Mouse (Mus musculus): ENCODE measurements around the gene Spata25. TPM values are rescaled to one million over a fixed set of nuclear protein-coding genes. Genes with fewer than 3 reads are reported as not detected.
A peak's percentile ranks its signal among the peaks of the same experiment; 100 is the strongest.

The Spata25 gene
- polyA plus RNA-seq, 1 experiment from 2014 or later, result 0.29 TPM

DNA sequence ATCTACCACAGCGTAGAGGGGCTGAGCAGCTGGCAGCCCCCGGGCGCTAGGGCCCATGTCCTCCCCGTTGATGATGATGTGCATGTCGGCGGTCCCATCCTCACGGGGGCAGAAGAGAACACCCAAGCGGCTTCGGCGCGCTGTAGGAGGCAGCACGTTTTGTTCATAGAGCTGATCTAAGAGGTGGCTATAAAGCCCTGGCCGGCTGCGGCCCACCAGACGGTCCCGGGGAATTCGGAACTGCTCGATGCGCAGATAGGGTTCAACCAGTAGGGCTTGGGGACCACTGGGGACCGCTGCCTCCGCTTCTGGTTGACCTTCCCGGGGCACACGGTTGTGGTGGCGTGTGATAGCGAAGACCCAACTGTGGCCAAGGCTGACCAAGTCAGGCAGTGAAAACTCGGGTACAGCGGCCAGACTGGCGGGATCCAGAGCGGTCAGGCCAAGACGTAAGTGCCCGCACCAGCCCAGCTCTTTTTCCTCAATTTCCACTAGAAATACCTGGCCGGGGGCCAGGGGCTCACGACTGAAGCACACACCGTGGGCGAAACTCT lies 4.5 kb upstream of the Spata25 start, which contains the start of gene Ctsa:
Gene Ctsa, plus strand, starts transcription at position 126 of the 554 bp plus-strand sequence.
- under 1% methylated on average over 35 of the region's 35 CpGs for WGBS
- H3K27ac ChIP-seq (replicated peaks; ENCODE audit: low read depth, low read length), result peak within 1 kb of the TSS; percentile 74
- peak within 1 kb of the TSS; percentile 64 for H3K9ac ChIP-seq (replicated peaks; ENCODE audit: low read length)
- peaks cover 18% of the 10 kb centered on the region for H3K36me3 ChIP-seq (ENCODE audit: control insufficient read depth, insufficient read depth, low read length)
- no peaks in the 10 kb centered on the region for H3K9me3 ChIP-seq (ENCODE audit: control insufficient read depth, low read length)
- peak within 1 kb of the TSS; percentile 99 for H3K4me2 ChIP-seq (ENCODE audit: low read length)
- ATAC-seq (ENCODE audit: low FRiP score, low TSS enrichment), result peak; percentile 65
- DNase-seq, result peak; percentile 83
- peaks cover 17% of the 10 kb centered on the region for H3K4me1 ChIP-seq (ENCODE audit: control insufficient read depth, insufficient read depth, low read length)
- peak within 1 kb of the TSS; percentile 69 for H3K4me3 ChIP-seq (replicated peaks; ENCODE audit: low read depth, low read length)
- no peaks in the 10 kb centered on the region for H3K27me3 ChIP-seq (ENCODE audit: control insufficient read depth, insufficient read depth, low read length)

DNA sequence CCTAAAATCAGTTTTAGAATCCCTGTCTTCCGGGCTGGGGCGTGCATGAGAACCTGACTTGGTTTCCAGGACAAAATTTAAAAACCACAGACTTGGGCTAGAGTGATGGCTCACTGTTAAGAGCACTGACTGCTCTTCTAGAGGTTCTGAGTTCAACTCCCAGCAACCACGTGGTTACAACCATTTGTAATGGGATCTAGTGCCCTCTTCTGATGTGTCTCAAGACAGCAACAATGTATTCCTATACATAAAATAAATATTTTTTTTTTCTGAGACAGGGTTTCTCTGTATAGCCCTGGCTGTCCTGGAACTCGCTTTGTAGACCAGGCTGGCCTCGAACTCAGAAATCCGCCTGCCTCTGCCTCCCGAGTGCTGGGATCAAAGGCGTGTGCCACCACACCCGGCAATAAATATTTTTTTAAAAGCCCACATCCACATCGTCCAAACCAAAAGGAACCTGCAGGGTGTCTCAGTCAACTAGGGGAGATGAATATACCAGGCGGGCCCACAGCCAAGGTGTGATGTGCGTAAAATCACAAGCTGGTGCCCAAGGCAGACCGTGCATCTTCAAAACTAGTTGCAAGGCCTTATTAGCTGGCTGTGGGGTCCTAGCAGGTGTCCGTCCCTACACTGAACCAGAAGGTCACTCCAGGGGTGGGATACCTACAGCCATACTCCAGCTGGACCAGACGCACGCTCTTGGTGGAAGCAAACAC lies 3.9 kb upstream of the Spata25 start:
- peaks cover 24% of the 10 kb centered on the region for H3K36me3 ChIP-seq (ENCODE audit: control insufficient read depth, insufficient read depth, low read length)
- ATAC-seq (ENCODE audit: low FRiP score, low TSS enrichment) (no peak), DNase-seq (no peak)
- peak overlapping the region; percentile 99 for H3K4me2 ChIP-seq (ENCODE audit: low read length)
- H3K27me3 ChIP-seq (ENCODE audit: control insufficient read depth, insufficient read depth, low read length), result no peaks in the 10 kb centered on the region
- peak overlapping the region; percentile 69 for H3K4me3 ChIP-seq (replicated peaks; ENCODE audit: low read depth, low read length)
- H3K27ac ChIP-seq (replicated peaks; ENCODE audit: low read depth, low read length), result peak overlapping the region; percentile 74; the same call in 1 of the 2 replicates
- WGBS, result 69% methylated on average over 16 of the region's 16 CpGs
- no peaks in the 10 kb centered on the region for H3K9me3 ChIP-seq (ENCODE audit: control insufficient read depth, low read length)
- peak overlapping the region; percentile 64 for H3K9ac ChIP-seq (replicated peaks; ENCODE audit: low read length)
- peaks cover 17% of the 10 kb centered on the region for H3K4me1 ChIP-seq (ENCODE audit: control insufficient read depth, insufficient read depth, low read length)

DNA sequence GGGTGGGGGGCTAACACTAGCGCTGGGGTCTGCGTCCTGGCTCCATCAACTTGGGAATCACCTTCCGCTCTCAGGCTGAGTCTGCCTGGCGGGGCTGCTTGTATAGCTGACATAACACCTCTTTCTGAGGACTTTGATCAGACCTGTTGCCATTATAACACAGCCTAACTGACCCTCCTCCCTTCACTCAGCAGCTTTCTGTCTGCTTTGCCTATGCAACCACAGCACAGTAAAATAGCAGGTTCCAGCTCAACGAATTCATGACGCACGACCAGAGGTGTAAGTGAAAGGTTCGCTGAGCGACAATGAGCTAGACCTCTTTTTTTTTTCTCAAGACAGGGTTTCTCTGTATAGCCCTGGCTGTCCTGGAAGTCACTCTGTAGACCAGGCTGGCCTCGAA lies 2.7 kb upstream of the Spata25 start:
- Histone ChIP-seq H3K36me3 (ENCODE audit: control insufficient read depth, insufficient read depth, low read length) (peaks cover 32% of the 10 kb centered on the region), H3K9me3 (ENCODE audit: control insufficient read depth, low read length) (no peaks in the 10 kb centered on the region), H3K27ac (replicated peaks; ENCODE audit: low read depth, low read length) (no peak overlapping the region), H3K27me3 (ENCODE audit: control insufficient read depth, insufficient read depth, low read length) (no peaks in the 10 kb centered on the region), H3K9ac (replicated peaks; ENCODE audit: low read length) (no peak overlapping the region), H3K4me2 (ENCODE audit: low read length) (no peak overlapping the region), H3K4me1 (ENCODE audit: control insufficient read depth, insufficient read depth, low read length) (peaks cover 17% of the 10 kb centered on the region), H3K4me3 (replicated peaks; ENCODE audit: low read depth, low read length) (no peak overlapping the region)
- WGBS, result 90% methylated on average over 10 of the region's 10 CpGs
- DNase-seq (no peak), ATAC-seq (ENCODE audit: low FRiP score, low TSS enrichment) (no peak)

DNA sequence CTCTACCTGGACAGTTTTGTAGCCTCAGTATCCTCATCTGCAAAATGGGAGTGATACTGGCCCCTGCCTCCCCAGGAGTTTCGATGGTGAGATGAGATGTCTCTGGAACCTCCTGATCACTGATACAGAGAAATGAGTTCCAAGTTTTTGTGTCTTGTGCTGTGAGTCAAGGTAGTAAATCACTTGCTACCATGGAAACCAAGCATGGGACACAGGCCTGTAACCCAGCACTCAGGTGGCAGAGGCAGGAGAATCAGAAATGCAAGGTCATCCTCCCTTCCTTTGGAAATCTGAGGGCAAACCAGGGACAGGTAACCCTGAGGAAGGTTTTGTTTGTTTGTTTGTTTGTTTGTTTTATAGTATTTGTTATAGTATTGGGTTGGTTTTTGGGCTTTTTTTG lies 753 bp upstream of the Spata25 start:
- ATAC-seq (ENCODE audit: low FRiP score, low TSS enrichment), result no peak

DNA sequence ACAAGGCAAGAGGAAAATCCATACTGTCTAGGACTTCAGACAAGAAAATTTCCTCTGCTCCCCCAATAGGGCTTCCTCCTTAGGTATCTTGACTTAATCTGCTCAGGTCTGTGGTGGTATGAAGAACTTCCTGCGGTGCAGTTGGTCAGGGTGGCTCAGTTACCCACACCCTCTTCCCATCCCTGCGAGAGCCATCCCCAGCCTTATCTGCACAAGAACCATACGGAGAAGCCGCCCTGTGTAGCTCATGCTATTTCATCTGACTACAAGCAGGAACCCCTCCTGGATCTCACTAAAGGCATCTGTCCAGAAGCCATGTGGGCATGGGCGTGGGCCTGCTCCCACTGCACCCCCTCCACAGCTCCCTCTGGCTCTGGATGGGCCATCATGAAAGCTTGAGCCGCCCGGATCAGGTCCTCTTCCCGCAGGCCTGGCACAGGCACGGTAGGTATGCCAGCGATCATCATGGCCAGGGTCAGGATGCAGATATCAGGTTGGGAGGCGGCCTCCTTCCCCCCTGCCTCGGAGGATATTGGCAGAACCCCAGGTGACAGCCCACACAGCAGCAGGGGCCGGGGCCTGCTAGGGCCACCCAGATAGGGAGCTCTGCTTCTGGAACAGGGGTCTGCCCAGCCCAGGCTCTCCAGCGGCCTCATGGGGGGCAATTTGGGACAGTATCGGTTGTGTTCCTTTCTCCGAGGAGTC lies 1.0 kb downstream of the Spata25 start:
- H3K4me1 ChIP-seq (ENCODE audit: control insufficient read depth, insufficient read depth, low read length), result peaks cover 2% of the 10 kb centered on the region; the same call in 1 of the 2 replicates
- no peak overlapping the region for H3K4me2 ChIP-seq (ENCODE audit: low read length)
- 96% methylated on average over 16 of the region's 16 CpGs for WGBS
- DNase-seq (no peak), ATAC-seq (ENCODE audit: low FRiP score, low TSS enrichment) (no peak)
- H3K9me3 ChIP-seq (ENCODE audit: control insufficient read depth, low read length), result no peaks in the 10 kb centered on the region
- H3K27me3 ChIP-seq (ENCODE audit: control insufficient read depth, insufficient read depth, low read length), result no peaks in the 10 kb centered on the region
- no peak overlapping the region for H3K9ac ChIP-seq (replicated peaks; ENCODE audit: low read length)
- no peak overlapping the region for H3K27ac ChIP-seq (replicated peaks; ENCODE audit: low read depth, low read length)
- H3K36me3 ChIP-seq (ENCODE audit: control insufficient read depth, insufficient read depth, low read length), result peaks cover 47% of the 10 kb centered on the region
- H3K4me3 ChIP-seq (replicated peaks; ENCODE audit: low read depth, low read length), result no peak overlapping the region

More for the DNA sequence above, 753 bp upstream of the Spata25 start:
- no peaks in the 10 kb centered on the region for H3K27me3 ChIP-seq (ENCODE audit: control insufficient read depth, insufficient read depth, low read length)
- no peak for DNase-seq
- H3K9ac ChIP-seq (replicated peaks; ENCODE audit: low read length), result no peak overlapping the region
- peaks cover 47% of the 10 kb centered on the region for H3K36me3 ChIP-seq (ENCODE audit: control insufficient read depth, insufficient read depth, low read length)
- no peaks in the 10 kb centered on the region for H3K9me3 ChIP-seq (ENCODE audit: control insufficient read depth, low read length)
- no peak overlapping the region for H3K4me2 ChIP-seq (ENCODE audit: low read length)
- 98% methylated on average over 1 of the region's 1 CpGs for WGBS
- H3K4me3 ChIP-seq (replicated peaks; ENCODE audit: low read depth, low read length), result no peak overlapping the region
- no peak overlapping the region for H3K27ac ChIP-seq (replicated peaks; ENCODE audit: low read depth, low read length)
- peaks cover 7% of the 10 kb centered on the region for H3K4me1 ChIP-seq (ENCODE audit: control insufficient read depth, insufficient read depth, low read length)

DNA sequence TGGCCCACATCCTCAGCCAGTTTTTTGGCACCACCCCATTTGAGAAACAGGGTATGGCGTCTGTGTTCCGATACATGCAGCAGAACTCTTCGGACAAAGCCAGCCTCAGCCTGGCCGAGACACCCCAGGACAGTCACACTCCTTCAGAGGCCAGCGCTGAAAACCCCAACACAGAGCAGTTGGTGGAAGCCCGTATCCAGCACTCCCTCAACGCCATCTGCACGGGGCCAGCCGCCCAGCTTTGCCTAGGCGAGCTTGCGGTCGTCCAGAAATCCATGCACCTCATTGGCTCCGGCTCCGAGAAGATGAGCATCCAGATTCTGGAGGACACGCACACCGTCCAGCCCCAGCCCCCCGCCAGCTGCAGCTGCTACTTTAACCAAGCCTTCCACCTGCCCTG lies 2.8 kb downstream of the Spata25 start:
- H3K4me2 ChIP-seq (ENCODE audit: low read length), result no peak overlapping the region
- DNase-seq (no peak), ATAC-seq (ENCODE audit: low FRiP score, low TSS enrichment) (no peak)
- WGBS, result 99% methylated on average over 17 of the region's 17 CpGs
- H3K27me3 ChIP-seq (ENCODE audit: control insufficient read depth, insufficient read depth, low read length), result no peaks in the 10 kb centered on the region
- peaks cover 5% of the 10 kb centered on the region; the same call in 1 of the 2 replicates for H3K4me1 ChIP-seq (ENCODE audit: control insufficient read depth, insufficient read depth, low read length)
- H3K36me3 ChIP-seq (ENCODE audit: control insufficient read depth, insufficient read depth, low read length), result peaks cover 58% of the 10 kb centered on the region
- no peaks in the 10 kb centered on the region for H3K9me3 ChIP-seq (ENCODE audit: control insufficient read depth, low read length)
- no peak overlapping the region for H3K27ac ChIP-seq (replicated peaks; ENCODE audit: low read depth, low read length)
- H3K9ac ChIP-seq (replicated peaks; ENCODE audit: low read length), result no peak overlapping the region
- no peak overlapping the region for H3K4me3 ChIP-seq (replicated peaks; ENCODE audit: low read depth, low read length)

DNA sequence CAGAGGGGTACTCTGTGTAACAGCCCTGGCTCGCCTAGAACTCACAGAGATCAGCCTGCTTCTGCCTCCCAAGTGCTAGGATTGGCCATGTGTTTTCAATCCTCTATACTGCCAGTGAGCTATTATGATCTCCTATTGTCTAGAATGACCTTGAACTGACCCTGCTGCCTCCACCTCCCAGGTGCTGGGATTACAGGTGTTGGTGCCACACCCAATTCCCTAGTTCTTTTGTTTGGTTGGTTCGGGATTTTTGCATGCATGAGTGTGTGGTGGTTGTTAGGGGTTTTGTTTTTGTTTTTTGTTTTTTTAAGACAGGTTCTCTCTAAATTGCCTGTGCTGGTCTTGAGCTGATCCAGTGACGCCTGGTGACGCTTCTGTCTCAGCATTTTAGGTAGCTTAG lies 4.4 kb downstream of the Spata25 start:
- Histone ChIP-seq H3K9ac (replicated peaks; ENCODE audit: low read length) (no peak overlapping the region), H3K27me3 (ENCODE audit: control insufficient read depth, insufficient read depth, low read length) (no peaks in the 10 kb centered on the region), H3K4me3 (replicated peaks; ENCODE audit: low read depth, low read length) (no peak overlapping the region), H3K27ac (replicated peaks; ENCODE audit: low read depth, low read length) (no peak overlapping the region), H3K9me3 (ENCODE audit: control insufficient read depth, low read length) (no peaks in the 10 kb centered on the region), H3K36me3 (ENCODE audit: control insufficient read depth, insufficient read depth, low read length) (peaks cover 62% of the 10 kb centered on the region), H3K4me1 (ENCODE audit: control insufficient read depth, insufficient read depth, low read length) (peaks cover 5% of the 10 kb centered on the region; the same call in 1 of the 2 replicates), H3K4me2 (ENCODE audit: low read length) (peak overlapping the region; percentile 67)
- 91% methylated on average over 4 of the region's 4 CpGs for WGBS
- no peak for ATAC-seq (ENCODE audit: low FRiP score, low TSS enrichment)
- no peak for DNase-seq

DNA sequence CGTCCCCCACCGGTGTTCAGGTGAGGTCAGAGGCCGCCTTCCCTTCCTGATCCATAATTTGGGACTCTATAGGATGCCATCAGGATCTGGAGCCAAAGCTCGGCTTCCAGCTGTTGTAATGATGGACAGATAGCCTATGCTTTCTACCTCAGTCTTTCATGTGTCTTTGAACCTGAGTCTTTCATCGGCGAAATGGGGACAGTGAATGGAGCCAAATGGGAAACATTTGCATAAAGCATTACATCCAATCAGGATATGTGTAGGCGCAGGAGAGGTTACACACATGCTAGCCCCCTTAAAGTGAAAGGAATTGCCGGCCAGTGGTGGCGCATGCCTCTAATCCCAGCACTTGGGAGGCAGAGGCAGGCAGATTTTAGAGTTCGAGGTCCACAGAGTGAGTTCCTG lies 5.2 kb downstream of the Spata25 start:
- Histone ChIP-seq H3K4me3 (replicated peaks; ENCODE audit: low read depth, low read length) (peak overlapping the region; percentile 66), H3K9ac (replicated peaks; ENCODE audit: low read length) (peak overlapping the region; percentile 69), H3K4me1 (ENCODE audit: control insufficient read depth, insufficient read depth, low read length) (peaks cover 5% of the 10 kb centered on the region; the same call in 1 of the 2 replicates), H3K27ac (replicated peaks; ENCODE audit: low read depth, low read length) (peak overlapping the region; percentile 92), H3K4me2 (ENCODE audit: low read length) (peak overlapping the region; percentile 67), H3K27me3 (ENCODE audit: control insufficient read depth, insufficient read depth, low read length) (no peaks in the 10 kb centered on the region), H3K36me3 (ENCODE audit: control insufficient read depth, insufficient read depth, low read length) (peaks cover 54% of the 10 kb centered on the region), H3K9me3 (ENCODE audit: control insufficient read depth, low read length) (no peaks in the 10 kb centered on the region)
- under 1% methylated on average over 10 of the region's 10 CpGs for WGBS
- ATAC-seq (ENCODE audit: low FRiP score, low TSS enrichment) (peak; percentile 65), DNase-seq (peak; percentile 70)
